Mouse (Mus musculus) thymus, adult 2 months (tissue): ENCODE measurements around the gene F10. TPM values are rescaled to one million over a fixed set of nuclear protein-coding genes. Genes with fewer than 3 reads are reported as not detected.

Source experiments
- DNase-seq: peaks from one replicate; pipeline ENCODE4 v3.0.0; 2021
- H3K27ac ChIP-seq: fragments of 200-500 bp; 2 replicates; pipeline ENCODE4 v1.5.1; 2012; ENCODE audit warnings: low read length, control low read depth; ENCODE audit not compliant: control insufficient read depth, insufficient read depth
- H3K27me3 ChIP-seq: fragments of 200-500 bp; 2 replicates; pipeline ENCODE4 v1.6.1; 2012; ENCODE audit warnings: mild to moderate bottlenecking, low read length, moderate library complexity, mixed read lengths; ENCODE audit not compliant: control insufficient read depth, insufficient read depth
- H3K36me3 ChIP-seq: fragments of 200-500 bp; 2 replicates; pipeline ENCODE4 v1.6.1; 2012; ENCODE audit warnings: mild to moderate bottlenecking, low read length, moderate library complexity; ENCODE audit not compliant: control insufficient read depth, insufficient read depth
- H3K4me1 ChIP-seq: fragments of 200-500 bp; replicated peaks from 2 replicates; pipeline ENCODE4 v1.6.1; 2012; ENCODE audit warnings: low read length; ENCODE audit not compliant: control insufficient read depth, insufficient read depth
- H3K4me3 ChIP-seq: fragments of 200-500 bp; 2 replicates; pipeline ENCODE4 v1.5.1; 2012; ENCODE audit warnings: mild to moderate bottlenecking, low read length, control low read depth, moderate library complexity; ENCODE audit not compliant: control insufficient read depth, insufficient read depth
- CTCF ChIP-seq: fragments of 200-500 bp; IDR thresholded peaks from 2 replicates; pipeline ENCODE4 v1.5.1; 2012; ENCODE audit warnings: mild to moderate bottlenecking, control low read depth, low read length, moderate library complexity, borderline replicate concordance; ENCODE audit not compliant: control insufficient read depth, poor library complexity, insufficient read depth; ENCODE audit errors: extremely low read depth
- POLR2A ChIP-seq: fragments of 200-500 bp; IDR thresholded peaks from 2 replicates; pipeline ENCODE4 v1.6.1; 2012; ENCODE audit warnings: mild to moderate bottlenecking, low read length, control low read depth, moderate library complexity; ENCODE audit not compliant: control insufficient read depth, poor library complexity, insufficient read depth; ENCODE audit errors: extremely low read depth
- WGBS: fragments of 180-500 bp; shearing (Covaris S2); methylation state at CpG from one replicate; pipeline ENCODE4 v1.1.7; 2018; 5-methylcytosine and 5-hydroxymethylcytosine counted together
- polyA plus RNA-seq: library from polyadenylated mRNA; depleted of rRNA; stranded (reverse); fragments of >200 nt; gene quantifications from 2 replicates; pipeline ENCODE4 v1.2.3, GENCODE M21; 2012; rRNA removed

Gene F10
- 1.3 and 1.8 TPM in 2 replicates for polyA plus RNA-seq

GRCm38 (mm10) chr8:13037015-13037414 is at the start of gene F10:
F10 (plus strand) TSS chr8:13037308.
- no peaks in the 10 kb centered on the region for H3K4me1 ChIP-seq
- no peak within 1 kb of the TSS for H3K27ac ChIP-seq

GRCm38 (mm10) chr8:12987571-12987970 is 49.5 kb upstream of the F10 start:
- Histone ChIP-seq H3K4me1 (no peaks in the 10 kb centered on the region), H3K27ac (no peak overlapping the region), H3K36me3 (no peaks in the 10 kb centered on the region), H3K4me3 (no peak overlapping the region), H3K27me3 (no peaks in the 10 kb centered on the region)
- 93% methylated on average over 8 of the region's 8 CpGs for WGBS
- TF ChIP-seq CTCF (no peak), POLR2A (no peak)
- no peak for DNase-seq

More at GRCm38 (mm10) chr8:13037015-13037414, at the start of gene F10:
- no peak within 1 kb of the TSS for H3K4me3 ChIP-seq
- no peak for TF ChIP-seq POLR2A
- no peak for TF ChIP-seq CTCF
- H3K36me3 ChIP-seq: no peaks in the 10 kb centered on the region
- no peak for DNase-seq
- 92% methylated on average over 7 of the region's 7 CpGs for WGBS
- H3K27me3 ChIP-seq: no peaks in the 10 kb centered on the region

- TF ChIP-seq CTCF: no peak
- no peak for TF ChIP-seq POLR2A
- WGBS: 85% methylated on average over 13 of the region's 13 CpGs
- DNase-seq: no peak
- no peak overlapping the region for H3K4me3 ChIP-seq
- H3K4me1 ChIP-seq: no peaks in the 10 kb centered on the region
- H3K27me3 ChIP-seq: no peaks in the 10 kb centered on the region
- H3K36me3 ChIP-seq: no peaks in the 10 kb centered on the region
- H3K27ac ChIP-seq: no peak overlapping the region
Observed at GRCm38 (mm10) chr8:12988722-12989430, 48.2 kb upstream of the F10 start.

- 89% methylated on average over 10 of the region's 10 CpGs for WGBS
- Histone ChIP-seq H3K27ac (no peak overlapping the region), H3K36me3 (no peaks in the 10 kb centered on the region), H3K4me3 (no peak overlapping the region), H3K4me1 (no peaks in the 10 kb centered on the region; the same call in 1 of the 2 replicates), H3K27me3 (no peaks in the 10 kb centered on the region)
- TF ChIP-seq CTCF (no peak), POLR2A (no peak)
- no peak for DNase-seq
Observed at GRCm38 (mm10) chr8:12991411-12991810, 45.7 kb upstream of the F10 start.

GRCm38 (mm10) chr8:12994468-12994867 is 42.6 kb upstream of the F10 start:
- no peaks in the 10 kb centered on the region; the same call in 1 of the 2 replicates for H3K4me1 ChIP-seq
- no peak for TF ChIP-seq POLR2A
- no peak for TF ChIP-seq CTCF
- H3K4me3 ChIP-seq: no peak overlapping the region
- WGBS: 87% methylated on average over 5 of the region's 5 CpGs
- no peaks in the 10 kb centered on the region for H3K36me3 ChIP-seq
- DNase-seq: no peak
- H3K27me3 ChIP-seq: no peaks in the 10 kb centered on the region
- H3K27ac ChIP-seq: no peak overlapping the region

GRCm38 (mm10) chr8:12995481-12995880 is 41.6 kb upstream of the F10 start:
- H3K36me3 ChIP-seq: no peaks in the 10 kb centered on the region
- H3K4me3 ChIP-seq: no peak overlapping the region
- no peak for DNase-seq
- no peaks in the 10 kb centered on the region for H3K27me3 ChIP-seq
- TF ChIP-seq POLR2A (no peak), CTCF (no peak)
- 83% methylated on average over 5 of the region's 5 CpGs for WGBS
- H3K4me1 ChIP-seq: no peaks in the 10 kb centered on the region; the same call in 1 of the 2 replicates
- no peak overlapping the region for H3K27ac ChIP-seq
